Mouse (Mus musculus) cerebellum, adult 9-10 months (tissue): Measurements from ENCODE around the gene Pex3.
A peak's percentile ranks its signal among the peaks of the same experiment; 100 is the strongest.

Experiments
- DNase-seq: peaks from one replicate; pipeline ENCODE4 v3.0.0; 2022

The Pex3 gene

GRCm38 (mm10) chr10:13552646-13553497, at the start of gene Pex3, which contains the start of gene Adat2:
TSS of gene Pex3 (minus strand) at chr10:13553142.
TSS of gene Adat2 (plus strand) at chr10:13552894.
- peak; percentile 87 for DNase-seq

- no peak for DNase-seq
Measured at GRCm38 (mm10) chr10:13600926-13601325, 48.0 kb upstream of the Pex3 start.

DNA sequence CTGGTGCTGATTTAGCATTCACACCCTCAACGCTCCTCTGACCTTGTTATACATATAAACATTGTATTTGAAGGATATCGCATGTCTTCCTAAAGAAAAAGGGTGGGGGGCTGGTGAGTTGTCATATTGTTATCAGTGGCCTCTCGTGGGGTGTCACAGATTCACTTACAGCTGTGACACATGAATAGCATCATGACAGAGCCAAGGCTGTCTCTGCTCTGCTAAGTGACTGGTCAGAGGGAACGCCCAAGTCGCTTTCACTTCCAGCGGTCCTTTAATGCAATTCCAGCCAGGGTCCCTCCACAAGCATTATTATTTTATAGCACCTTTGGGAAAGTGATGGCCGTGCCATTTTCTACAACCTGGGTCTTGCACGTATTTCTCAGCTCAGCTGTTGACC, 44.5 kb upstream of the Pex3 start:
- no peak for DNase-seq

- DNase-seq: no peak
Measured at GRCm38 (mm10) chr10:13596866-13597265, 43.9 kb upstream of the Pex3 start.

DNA sequence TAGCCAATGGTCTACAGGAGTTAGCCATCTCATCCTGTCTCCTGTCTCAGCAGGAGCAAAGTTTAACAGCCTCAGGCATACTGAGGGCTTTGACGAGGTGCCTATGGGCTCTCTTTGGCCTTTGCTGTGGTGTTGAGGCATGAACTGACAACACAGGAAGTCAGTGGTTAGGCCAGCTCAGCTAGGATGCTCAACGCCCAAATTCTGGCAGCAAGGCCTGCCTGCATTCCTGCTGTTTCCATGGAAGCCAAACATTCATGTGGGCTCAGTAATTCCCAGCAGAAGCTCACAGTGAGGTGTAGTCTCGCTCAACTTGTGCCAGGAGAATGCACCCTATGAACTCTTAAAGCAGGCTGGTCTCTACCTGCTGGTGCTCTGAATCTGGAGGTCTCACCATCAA, 43.1 kb upstream of the Pex3 start:
- DNase-seq: no peak

DNA sequence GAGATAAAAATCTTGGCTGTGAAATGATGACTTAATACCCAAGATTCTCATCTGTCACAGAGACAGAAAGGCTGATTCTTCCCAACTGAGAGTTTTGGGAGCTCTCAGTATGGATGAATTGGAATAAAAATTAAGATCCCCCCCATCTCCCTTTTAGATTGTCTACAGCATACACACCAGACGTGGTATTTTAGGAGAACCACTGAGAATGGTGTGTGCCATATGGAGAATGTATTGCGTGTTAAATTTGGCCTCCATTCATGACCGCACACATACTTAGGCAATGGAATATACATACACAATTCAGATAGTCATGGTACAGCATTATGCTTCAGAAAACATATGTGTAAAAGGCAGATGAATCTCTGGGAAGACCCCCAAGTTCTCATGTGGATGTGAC, 40.6 kb upstream of the Pex3 start:
- DNase-seq: no peak

GRCm38 (mm10) chr10:13592196-13592595, 39.3 kb upstream of the Pex3 start:
- no peak for DNase-seq

DNA sequence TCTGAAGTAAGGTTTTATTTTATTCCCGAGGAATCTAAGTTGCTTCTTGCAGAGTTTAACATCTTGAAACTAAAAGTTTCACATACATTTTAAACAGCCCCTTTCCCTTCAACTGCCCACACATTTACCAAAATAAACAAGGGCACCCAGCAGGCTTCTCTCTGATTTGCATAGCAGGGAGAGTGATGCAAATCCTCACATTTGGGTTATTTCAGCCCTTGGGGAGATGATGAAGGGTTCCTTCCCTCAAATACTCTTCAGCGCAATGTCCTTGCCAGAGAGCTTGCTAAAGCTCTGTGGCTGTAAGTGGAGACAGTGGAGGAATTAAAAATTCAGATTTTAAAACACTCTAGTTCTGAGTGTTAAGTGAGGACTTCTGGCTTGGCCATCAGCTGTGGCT, 35.0 kb upstream of the Pex3 start:
- DNase-seq: no peak

DNA sequence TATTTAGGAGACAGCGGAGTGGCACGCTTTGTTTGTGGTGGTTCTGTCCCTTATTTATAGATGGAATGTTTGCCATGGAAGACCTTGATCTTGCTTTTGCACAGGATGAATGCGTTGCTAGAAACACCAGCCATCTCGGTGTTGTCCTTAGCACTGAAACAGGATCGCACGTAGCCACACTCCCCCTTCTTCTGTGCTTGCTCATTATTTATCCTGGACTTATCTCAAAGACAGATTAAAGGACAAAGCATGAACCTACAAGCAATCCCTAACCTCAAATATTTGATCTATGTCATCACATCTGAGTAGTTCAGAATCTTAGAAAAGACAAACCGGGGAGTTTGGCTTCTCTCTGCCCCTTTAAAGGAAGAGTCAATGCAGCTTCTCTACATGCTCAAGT, 24.2 kb upstream of the Pex3 start:
- no peak for DNase-seq

DNA sequence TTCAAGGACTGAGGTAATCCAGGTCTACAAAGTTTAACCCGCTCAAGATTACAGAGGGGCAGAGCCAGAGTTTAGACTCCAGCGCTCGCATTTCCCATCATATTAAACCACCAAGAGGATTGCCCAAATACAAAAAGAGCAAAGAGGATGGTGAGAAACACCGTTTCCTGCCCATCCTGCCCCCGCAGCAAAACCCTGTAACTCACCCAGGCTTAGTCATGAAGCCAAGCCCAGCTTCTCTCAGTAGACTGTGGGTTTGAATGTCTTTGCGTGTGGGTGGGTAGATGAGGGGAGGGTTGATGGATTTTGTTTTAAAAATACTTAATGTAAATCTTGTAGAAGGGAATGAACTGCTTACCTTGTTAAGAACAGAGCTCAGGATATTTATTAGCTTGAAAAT, 19.5 kb upstream of the Pex3 start:
- no peak for DNase-seq

DNA sequence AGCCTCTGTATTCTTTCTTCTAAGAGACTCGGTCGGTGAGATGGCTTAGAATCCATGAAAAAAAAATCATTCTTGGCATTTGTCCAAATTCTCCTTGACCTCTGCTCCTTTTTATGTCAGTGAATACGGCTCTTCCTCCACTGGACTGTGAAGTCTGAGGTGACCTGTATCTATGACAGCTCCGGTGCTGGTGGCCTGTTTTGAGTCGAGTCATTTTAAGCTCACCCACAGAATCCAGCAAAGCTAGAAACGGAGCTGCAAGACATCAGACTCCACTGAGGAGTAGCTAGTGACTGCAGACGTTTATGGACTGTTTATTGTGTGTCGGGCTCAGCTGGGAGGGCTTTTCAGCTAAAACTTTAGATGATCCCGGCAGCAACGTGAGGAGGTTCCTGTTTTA, 19.1 kb upstream of the Pex3 start:
- DNase-seq: no peak

DNA sequence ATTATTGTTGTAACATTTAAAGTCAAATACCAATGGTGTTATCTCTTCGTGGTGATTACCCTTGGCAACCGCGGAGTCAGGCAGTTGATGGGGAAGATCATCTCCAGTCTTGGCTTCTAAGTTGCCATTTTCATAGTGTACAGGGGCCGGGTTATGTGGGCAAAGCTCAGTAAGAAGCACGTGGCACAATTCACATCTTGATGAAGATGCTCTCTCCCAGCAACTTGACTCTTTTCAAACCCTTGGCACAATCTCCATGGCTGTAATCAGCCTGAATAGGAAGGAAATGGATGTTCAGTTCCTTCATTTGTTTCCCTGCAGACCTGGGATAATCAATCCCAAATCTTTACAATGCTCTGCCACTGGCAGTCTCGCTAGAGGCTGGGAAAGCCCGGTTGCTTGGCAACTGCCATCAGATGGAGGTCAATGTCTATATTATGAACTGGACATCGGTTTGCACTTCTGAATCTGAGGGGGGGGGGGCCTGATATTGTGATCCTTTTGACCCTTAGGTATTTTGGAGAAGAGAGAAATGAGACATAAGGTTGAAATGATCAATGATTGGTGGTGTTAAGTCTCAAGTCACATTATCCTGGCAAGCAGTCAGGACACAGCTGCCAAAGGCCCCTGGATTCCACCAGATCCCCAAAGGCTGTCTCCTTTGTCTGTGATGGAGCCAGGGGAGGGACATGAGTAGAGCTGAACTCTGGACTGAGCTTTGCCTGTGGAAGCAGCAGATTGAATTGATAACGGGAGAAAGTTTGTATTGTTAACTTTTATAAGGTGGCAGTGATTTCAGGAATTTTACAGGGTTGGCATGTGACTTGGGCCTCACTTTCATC, 18.0 kb upstream of the Pex3 start:
- no peak for DNase-seq

DNA sequence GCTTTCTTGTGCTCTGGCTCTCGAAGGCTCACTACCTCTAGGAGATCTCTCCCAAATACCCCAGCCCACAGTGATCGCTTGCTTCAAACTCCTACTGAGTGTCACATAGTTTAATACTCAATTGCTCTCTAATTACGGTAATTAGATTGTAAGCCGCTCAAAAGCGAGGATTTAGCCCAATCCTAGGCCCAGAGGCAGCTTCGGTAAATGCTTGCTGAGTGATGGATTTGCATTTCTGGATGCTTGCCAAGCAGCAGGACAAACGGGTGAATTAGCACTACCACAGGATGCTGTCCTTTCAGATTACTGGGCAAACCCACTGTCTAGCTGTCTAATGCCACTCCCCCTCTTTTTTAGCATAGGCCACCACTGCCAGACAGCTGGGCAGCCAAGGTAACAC, 16.9 kb upstream of the Pex3 start:
- no peak for DNase-seq

GRCm38 (mm10) chr10:13566393-13566792, 13.5 kb upstream of the Pex3 start:
- no peak for DNase-seq

GRCm38 (mm10) chr10:13565080-13565448, 12.1 kb upstream of the Pex3 start:
- DNase-seq: no peak

DNA sequence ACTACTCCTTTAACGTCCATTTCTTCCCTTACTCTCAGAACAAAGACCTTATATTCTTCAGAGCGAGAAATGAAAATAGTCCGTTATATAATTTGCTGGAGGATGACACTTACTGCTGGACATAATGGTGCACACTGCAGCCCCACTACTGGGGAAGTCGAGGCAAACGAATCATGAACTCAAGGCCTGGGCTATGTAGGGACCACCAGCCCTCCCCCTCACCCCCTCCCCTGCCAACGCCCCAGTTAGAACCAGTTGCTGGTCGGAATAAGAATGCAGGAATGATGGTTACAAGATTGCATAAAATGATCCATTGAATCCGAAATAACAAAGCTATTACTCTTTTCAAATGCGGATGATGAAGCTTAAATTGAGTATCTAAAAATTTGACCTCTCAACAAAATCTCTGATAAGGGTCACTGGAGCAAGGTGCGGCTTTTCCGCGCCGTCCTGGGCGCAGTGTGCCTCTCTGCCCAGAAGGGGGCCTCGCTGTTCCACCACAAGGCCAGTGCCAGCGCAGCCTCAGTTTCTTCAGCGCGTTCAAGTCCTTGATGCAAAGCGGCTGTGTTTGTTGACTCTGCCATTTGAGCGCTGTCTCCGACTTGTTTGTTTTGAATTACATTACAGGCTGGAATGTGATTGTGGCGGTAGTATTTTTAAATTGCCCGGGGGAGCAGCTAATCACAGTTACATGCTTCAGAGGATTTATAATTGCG, 11.6 kb upstream of the Pex3 start:
- peak; percentile 75 for DNase-seq

DNA sequence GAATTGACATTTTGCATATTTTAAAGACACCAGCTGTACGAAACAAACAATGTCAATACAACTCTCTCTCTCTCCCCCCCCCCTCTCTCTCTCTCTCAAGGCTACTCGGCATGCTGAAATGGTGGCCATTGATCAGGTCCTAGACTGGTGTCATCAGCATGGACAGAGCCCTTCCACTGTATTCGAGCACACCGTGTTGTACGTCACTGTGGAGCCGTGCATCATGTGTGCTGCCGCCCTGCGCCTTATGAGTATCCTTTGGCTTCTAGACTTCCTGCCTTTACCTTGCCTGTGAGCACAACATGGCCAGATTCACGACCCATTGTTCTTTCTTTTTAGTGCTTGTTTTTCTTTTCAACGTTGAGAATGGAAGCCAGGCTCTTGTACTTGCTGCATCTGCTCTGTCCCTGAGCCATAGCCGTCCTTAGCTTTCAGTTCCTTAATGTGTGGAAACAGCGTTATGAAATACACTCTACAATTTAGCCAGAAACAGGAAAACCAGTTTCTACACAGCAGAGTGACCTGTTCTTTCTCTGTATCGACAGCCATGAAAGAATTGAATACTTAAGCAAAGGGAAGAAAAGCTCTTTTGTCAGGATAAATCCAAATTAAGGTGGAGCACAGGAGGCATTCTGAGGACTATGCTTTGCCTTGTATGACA, 7.2 kb upstream of the Pex3 start:
- no peak for DNase-seq

DNA sequence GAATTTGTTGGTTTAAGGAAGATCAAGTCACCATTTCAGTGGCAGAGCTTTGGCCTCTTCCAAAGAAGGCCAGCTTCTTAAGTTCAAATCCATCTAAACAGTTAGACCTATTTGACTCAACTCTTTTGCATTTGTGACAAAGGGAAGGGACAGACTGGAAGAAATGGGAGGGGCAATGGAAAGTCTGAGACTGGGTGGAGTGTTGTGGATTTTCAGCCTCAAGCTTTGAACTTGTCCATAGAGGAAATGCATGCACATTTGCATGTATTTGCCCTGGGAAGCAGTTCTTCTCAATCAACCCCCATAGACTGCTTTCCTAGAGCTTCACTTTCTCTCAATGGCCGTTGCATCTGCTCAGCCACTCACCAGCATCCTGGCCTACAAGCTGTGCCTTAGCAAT, 1.4 kb upstream of the Pex3 start:
- no peak for DNase-seq

GRCm38 (mm10) chr10:13553498-13553985, 600 bp upstream of the Pex3 start:
- DNase-seq: no peak

GRCm38 (mm10) chr10:13541721-13542120, 11.2 kb downstream of the Pex3 start:
- DNase-seq: no peak

DNA sequence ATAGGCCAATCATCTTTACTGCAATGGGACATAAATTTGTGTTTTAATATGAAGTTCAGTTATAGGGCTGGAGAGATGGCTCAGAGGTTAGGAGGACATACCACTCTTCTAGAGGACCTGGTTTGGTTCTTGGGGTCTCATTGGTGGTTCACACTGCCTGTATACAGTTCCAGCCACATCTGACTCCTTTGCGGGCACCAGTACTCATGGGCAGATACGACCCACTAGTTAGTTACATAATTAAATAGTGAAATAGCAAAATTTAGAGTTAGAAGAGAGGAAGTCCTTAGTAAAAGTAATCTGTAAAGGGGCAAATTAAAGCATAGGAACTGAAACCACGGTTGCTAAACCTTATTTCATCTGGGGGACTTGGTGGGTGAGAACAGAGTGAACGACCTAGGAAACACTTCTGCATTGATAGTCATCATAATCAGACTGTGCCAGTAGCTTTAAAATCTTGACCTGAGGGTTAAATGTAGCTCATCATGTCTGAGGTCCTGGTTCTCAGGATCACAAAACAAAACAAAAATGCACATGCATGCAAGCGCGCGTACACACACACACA, 13.1 kb downstream of the Pex3 start:
- DNase-seq: no peak

DNA sequence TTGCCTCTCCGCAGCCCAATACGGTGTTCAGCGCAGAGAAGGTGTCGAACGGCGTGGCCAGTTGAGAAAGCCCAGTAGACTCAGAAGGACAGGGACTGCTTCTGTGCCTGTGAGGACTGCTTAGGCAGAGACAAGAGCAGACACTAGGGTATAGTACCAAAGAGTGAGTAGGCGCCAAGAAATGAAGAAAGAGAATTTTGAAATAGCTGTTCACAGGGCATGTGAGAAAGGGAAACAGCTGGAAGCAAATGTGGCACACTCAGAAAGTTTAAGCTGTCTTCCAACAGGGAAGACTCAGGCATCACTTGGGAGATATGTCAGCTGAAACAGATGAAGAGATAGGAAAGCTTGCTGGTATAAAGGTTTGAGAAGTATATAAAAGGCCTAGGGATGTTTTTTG, 16.2 kb downstream of the Pex3 start:
- DNase-seq: no peak
